Mouse (Mus musculus): ENCODE measurements at regions not wholly inside any gene's neighbourhood (a gene's known extent, or its start where the extent isn't known, plus 50 kb on each side); places are given as distances from the start of the nearest gene placed in this dataset.

DNA sequence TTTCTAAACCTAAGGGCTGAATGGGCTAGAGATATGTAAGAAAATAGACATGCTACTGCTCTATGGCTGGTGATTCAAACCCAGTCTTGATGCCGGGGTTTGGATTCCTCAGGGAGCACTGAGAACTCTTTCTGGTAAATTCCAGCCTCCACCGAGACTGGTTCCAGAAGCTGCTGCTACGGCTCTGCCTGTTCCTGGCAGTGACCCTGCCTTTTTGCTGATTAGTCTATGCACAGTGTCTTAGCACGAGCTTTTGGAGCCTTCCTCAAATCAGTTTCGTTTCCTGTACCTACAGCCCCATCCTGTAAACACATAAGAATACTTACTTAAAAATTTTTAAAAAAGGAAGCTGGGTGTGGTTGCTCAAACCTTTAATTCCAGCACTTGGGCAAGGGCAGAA lies 250.9 kb downstream of the Fgf9 start:
- Histone ChIP-seq H3K27ac (ENCODE audit: insufficient read depth, low read depth) (no peak overlapping the region), H3K4me2 (ENCODE audit: insufficient read depth, low read depth, poor library complexity, severe bottlenecking) (peak overlapping the region; percentile 5; the same call in 1 of the 2 replicates), H3K36me3 (replicated peaks in 1 of 2; ENCODE audit: control insufficient read depth in 1 of 2, insufficient read depth in 1 of 2, low read length in 1 of 2) (no peaks in the 10 kb centered on the region), H3K9ac (ENCODE audit: insufficient read depth, low read depth) (no peak overlapping the region), H3K9me3 (replicated peaks; ENCODE audit: low read length) (no peaks in the 10 kb centered on the region), H3K79me2 (replicated peaks; ENCODE audit: control insufficient read depth, extremely low read depth, insufficient read depth, poor library complexity, severe bottlenecking) (no peaks in the 10 kb centered on the region), H3K4me3 (replicated peaks in 1 of 3; ENCODE audit: low read depth in 2 of 3, low read length in 2 of 3, poor library complexity in 1 of 3) (no peak overlapping the region), H3K27me3 (replicated peaks) (no peaks in the 10 kb centered on the region), H3K4me1 (ENCODE audit: control insufficient read depth in 1 of 2, insufficient read depth in 2 of 2) (peaks cover 5 to 36% of the 10 kb centered on the region in 2 experiments; a peak in 3 of 4 replicates)
- TF ChIP-seq MAFK (IDR thresholded peaks at IDR 0.05; ENCODE audit: insufficient replicate concordance, low read length) (0 out of 2 replicates have a peak, but pooled peaks have one; percentile 25), EP300 (IDR thresholded peaks at IDR 0.05; ENCODE audit: low read length) (0 out of 2 replicates have a peak, but pooled peaks have one; percentile 29), HCFC1 (IDR thresholded peaks at IDR 0.05; ENCODE audit: low read depth, low read length) (no peak), IRF4 (IDR thresholded peaks at IDR 0.05; ENCODE audit: low read depth, low read length) (peak; percentile 18; the same call in 1 of the 2 replicates), ZC3H11A (IDR thresholded peaks at IDR 0.05; ENCODE audit: low read depth, low read length) (no peak), CHD2 (IDR thresholded peaks at IDR 0.05; ENCODE audit: low read length) (no peak), BHLHE40 (IDR thresholded peaks at IDR 0.05; ENCODE audit: low read depth, low read length) (peak; percentile 47; the same call in 1 of the 2 replicates)
- peak; percentile 48 for DNase-seq (ENCODE audit: extremely low read depth)
- dilution Hi-C loops (cut with MboI; ENCODE audit: extremely low pct_ligation_motif_present, extremely low pct_unique_long_range_greater_than_20kb, low sequenced_read_pairs), result no loop called here
- in situ Hi-C loops (cut with MboI; ENCODE audit: low pct_ligation_motif_present, low pct_unique_long_range_greater_than_20kb, low sequenced_read_pairs), result no loop called here

DNA sequence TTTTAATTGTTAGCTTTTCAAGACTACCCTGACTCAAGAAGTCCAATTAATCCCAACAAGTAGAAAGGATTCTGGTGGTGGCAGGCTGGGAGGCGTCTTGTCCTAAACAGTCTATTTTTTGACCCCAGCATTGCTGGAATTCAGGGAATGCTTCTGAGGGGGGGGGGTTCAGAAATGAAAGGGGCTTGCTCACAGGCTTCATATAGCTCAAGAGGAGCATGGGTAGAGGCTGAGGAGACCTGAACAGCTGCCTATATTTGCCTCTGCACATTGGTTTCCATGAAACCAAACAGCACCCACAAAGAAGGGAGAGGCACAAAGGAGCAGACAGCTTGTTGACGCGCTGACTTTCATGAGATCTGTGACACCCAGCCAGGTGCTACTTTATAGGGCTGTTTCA lies 247.3 kb downstream of the Fgf9 start:
- no peak for DNase-seq (ENCODE audit: extremely low read depth)
- H3K4me2 ChIP-seq (ENCODE audit: insufficient read depth, low read depth, poor library complexity, severe bottlenecking), result no peak overlapping the region
- peaks cover 5 to 36% of the 10 kb centered on the region in 2 experiments; a peak in 3 of 4 replicates for H3K4me1 ChIP-seq (ENCODE audit: control insufficient read depth in 1 of 2, insufficient read depth in 2 of 2)
- H3K27me3 ChIP-seq (replicated peaks), result no peaks in the 10 kb centered on the region
- H3K27ac ChIP-seq (ENCODE audit: insufficient read depth, low read depth), result no peak overlapping the region
- no peak overlapping the region for H3K9ac ChIP-seq (ENCODE audit: insufficient read depth, low read depth)
- dilution Hi-C loops (cut with MboI; ENCODE audit: extremely low pct_ligation_motif_present, extremely low pct_unique_long_range_greater_than_20kb, low sequenced_read_pairs), result no loop called here
- in situ Hi-C loops (cut with MboI; ENCODE audit: low pct_ligation_motif_present, low pct_unique_long_range_greater_than_20kb, low sequenced_read_pairs), result no loop called here
- H3K9me3 ChIP-seq (replicated peaks; ENCODE audit: low read length), result no peaks in the 10 kb centered on the region
- no peaks in the 10 kb centered on the region for H3K79me2 ChIP-seq (replicated peaks; ENCODE audit: control insufficient read depth, extremely low read depth, insufficient read depth, poor library complexity, severe bottlenecking)
- no peaks in the 10 kb centered on the region for H3K36me3 ChIP-seq (replicated peaks in 1 of 2; ENCODE audit: control insufficient read depth in 1 of 2, insufficient read depth in 1 of 2, low read length in 1 of 2)
- no peak for TF ChIP-seq CTCF (conservative IDR thresholded peaks at IDR 0.05 in 1 of 2, IDR thresholded peaks at IDR 0.05 in 1 of 2; ENCODE audit: low read depth in 2 of 2, low read length in 2 of 2)
- H3K4me3 ChIP-seq (replicated peaks in 1 of 3; ENCODE audit: low read depth in 2 of 3, low read length in 2 of 3, poor library complexity in 1 of 3), result no peak overlapping the region

DNA sequence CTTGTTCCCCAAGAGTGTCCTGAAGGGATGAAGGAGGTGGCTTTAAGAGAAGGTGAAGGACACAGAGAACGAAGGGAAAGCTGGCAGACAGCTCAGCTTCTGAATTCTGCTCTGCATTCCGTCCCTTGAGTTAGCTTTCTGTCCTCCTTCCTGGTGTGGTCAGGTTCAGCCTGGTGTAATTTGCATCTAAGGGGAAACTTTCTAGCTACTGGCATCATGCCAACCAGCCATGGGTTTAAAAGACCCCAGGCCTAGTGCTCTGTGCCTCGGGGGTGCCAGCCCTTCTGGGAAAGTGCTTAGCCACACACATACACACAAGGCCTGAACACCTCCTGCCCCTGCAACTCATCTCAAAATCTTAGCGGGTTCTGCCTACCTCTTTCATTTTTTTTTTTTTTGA lies 246.9 kb downstream of the Fgf9 start:
- TF ChIP-seq MAFK (IDR thresholded peaks at IDR 0.05; ENCODE audit: insufficient replicate concordance, low read length) (no peak), RCOR1 (conservative IDR thresholded peaks at IDR 0.05; ENCODE audit: low read depth, low read length) (no peak), POLR2A (IDR thresholded peaks at IDR 0.05; ENCODE audit: low read depth, low read length) (no peak), TBP (conservative IDR thresholded peaks at IDR 0.05; ENCODE audit: low read depth, low read length) (no peak), IRF4 (IDR thresholded peaks at IDR 0.05; ENCODE audit: low read depth, low read length) (no peak), SIN3A (IDR thresholded peaks at IDR 0.05; ENCODE audit: low read length) (no peak), USF2 (conservative IDR thresholded peaks at IDR 0.05; ENCODE audit: low read depth, low read length) (no peak), BHLHE40 (IDR thresholded peaks at IDR 0.05; ENCODE audit: low read depth, low read length) (no peak), RAD21 (IDR thresholded peaks at IDR 0.05; ENCODE audit: low read depth, low read length) (no peak), MAZ (IDR thresholded peaks at IDR 0.05; ENCODE audit: low read depth, low read length) (no peak), NRF1 (IDR thresholded peaks at IDR 0.05; ENCODE audit: low read depth, low read length) (no peak)
- dilution Hi-C loops (cut with MboI; ENCODE audit: extremely low pct_ligation_motif_present, extremely low pct_unique_long_range_greater_than_20kb, low sequenced_read_pairs), result no loop called here

More for the DNA sequence above, 246.9 kb downstream of the Fgf9 start:
- H3K27me3 ChIP-seq (replicated peaks), result no peaks in the 10 kb centered on the region
- peak; percentile 21 for DNase-seq (ENCODE audit: extremely low read depth)
- H3K79me2 ChIP-seq (replicated peaks; ENCODE audit: control insufficient read depth, extremely low read depth, insufficient read depth, poor library complexity, severe bottlenecking), result no peaks in the 10 kb centered on the region
- no peaks in the 10 kb centered on the region for H3K36me3 ChIP-seq (replicated peaks in 1 of 2; ENCODE audit: control insufficient read depth in 1 of 2, insufficient read depth in 1 of 2, low read length in 1 of 2)
- no peak overlapping the region for H3K4me3 ChIP-seq (replicated peaks in 1 of 3; ENCODE audit: low read depth in 2 of 3, low read length in 2 of 3, poor library complexity in 1 of 3)
- H3K27ac ChIP-seq (ENCODE audit: insufficient read depth, low read depth), result no peak overlapping the region
- peak overlapping the region; percentile 14; the same call in 1 of the 2 replicates for H3K4me2 ChIP-seq (ENCODE audit: insufficient read depth, low read depth, poor library complexity, severe bottlenecking)
- no peak overlapping the region; the same call in 1 of the 2 replicates for H3K9ac ChIP-seq (ENCODE audit: insufficient read depth, low read depth)
- H3K9me3 ChIP-seq (replicated peaks; ENCODE audit: low read length), result no peaks in the 10 kb centered on the region
- H3K4me1 ChIP-seq (ENCODE audit: control insufficient read depth in 1 of 2, insufficient read depth in 2 of 2), result peaks cover 2 to 36% of the 10 kb centered on the region in 2 experiments; a peak in 2 of 4 replicates
- in situ Hi-C loops (cut with MboI; ENCODE audit: low pct_ligation_motif_present, low pct_unique_long_range_greater_than_20kb, low sequenced_read_pairs), result no loop called here

All from CH12.LX (cell line).